Mouse (Mus musculus): ENCODE data around the gene Fam71f2. TPM values are rescaled to one million over a fixed set of nuclear protein-coding genes. Genes with fewer than 3 reads are reported as not detected.
A peak's percentile ranks its signal among the peaks of the same experiment; 100 is the strongest.

Fam71f2 gene
- total and polyA plus RNA-seq, 2 experiments from 2014 or later, result 0.18 TPM; not detected in 1

- 60% methylated on average over 5 of the region's 5 CpGs for whole genome bisulfite sequencing
- Histone ChIP-seq H3K36me3 (replicated peaks; ENCODE audit: control insufficient read depth, insufficient read depth, low read length) (no peaks in the 10 kb centered on the region), H3K27me3 (ENCODE audit: control insufficient read depth, insufficient read depth, low read length) (no peaks in the 10 kb centered on the region), H3K4me2 (ENCODE audit: low read depth, low read length) (no peak overlapping the region), H3K9ac (replicated peaks; ENCODE audit: low read depth, low read length) (no peak overlapping the region), H3K4me1 (ENCODE audit: control insufficient read depth, insufficient read depth) (no peaks in the 10 kb centered on the region), H3K4me3 (ENCODE audit: low read depth, low read length) (no peak overlapping the region), H3K9me3 (replicated peaks; ENCODE audit: control insufficient read depth, low read length) (no peaks in the 10 kb centered on the region), H3K27ac (ENCODE audit: low read depth) (no peak overlapping the region)
- no peak for TF ChIP-seq CTCF (IDR thresholded peaks at IDR 0.05; ENCODE audit: low read depth)
- no peak for TF ChIP-seq EP300 (IDR thresholded peaks at IDR 0.05; ENCODE audit: low read depth)
- DNase-seq (ENCODE audit: low spot score) (no peak), ATAC-seq (ENCODE audit: insufficient read depth, low read depth) (no peak)
Measured at GRCm38 (mm10) chr6:29246585-29246984, 32.8 kb upstream of the Fam71f2 start.

DNA sequence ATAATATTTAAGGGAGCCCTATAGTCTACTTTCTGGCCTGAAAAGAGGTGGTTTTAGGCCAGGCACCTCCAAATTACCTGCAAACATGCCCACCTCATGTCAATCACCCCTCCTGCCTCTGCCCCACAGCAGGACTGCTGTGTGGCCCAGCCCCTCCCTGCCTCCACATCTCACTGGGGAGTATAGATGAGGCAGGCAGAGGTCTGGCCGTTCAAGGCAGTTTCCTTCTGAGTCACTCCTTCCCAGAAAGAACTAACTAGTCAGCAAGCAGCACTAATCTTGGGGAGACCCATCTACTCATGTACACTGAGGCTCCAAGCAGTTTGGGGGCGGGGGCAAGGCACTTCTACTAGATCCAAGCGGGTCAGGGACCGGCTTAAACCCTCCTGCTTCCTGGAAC lies 32.3 kb upstream of the Fam71f2 start:
- whole genome bisulfite sequencing, result 63% methylated on average over 4 of the region's 4 CpGs

GRCm38 (mm10) chr6:29259418-29259817 lies 20.0 kb upstream of the Fam71f2 start:
- Histone ChIP-seq H3K9ac (replicated peaks; ENCODE audit: low read depth, low read length) (no peak overlapping the region), H3K4me2 (ENCODE audit: low read depth, low read length) (no peak overlapping the region), H3K9me3 (replicated peaks; ENCODE audit: control insufficient read depth, low read length) (no peaks in the 10 kb centered on the region), H3K27ac (ENCODE audit: low read depth) (no peak overlapping the region), H3K4me3 (ENCODE audit: low read depth, low read length) (no peak overlapping the region), H3K4me1 (ENCODE audit: control insufficient read depth, insufficient read depth) (no peaks in the 10 kb centered on the region), H3K27me3 (ENCODE audit: control insufficient read depth, insufficient read depth, low read length) (no peaks in the 10 kb centered on the region), H3K36me3 (replicated peaks; ENCODE audit: control insufficient read depth, insufficient read depth, low read length) (no peaks in the 10 kb centered on the region)
- 59% methylated on average over 1 of the region's 1 CpGs for WGBS
- TF ChIP-seq CTCF (IDR thresholded peaks at IDR 0.05; ENCODE audit: low read depth), result no peak
- TF ChIP-seq EP300 (IDR thresholded peaks at IDR 0.05; ENCODE audit: low read depth), result no peak
- DNase-seq (ENCODE audit: low spot score) (no peak), ATAC-seq (ENCODE audit: insufficient read depth, low read depth) (no peak)

More for the DNA sequence above, 32.3 kb upstream of the Fam71f2 start:
- no peaks in the 10 kb centered on the region for H3K27me3 ChIP-seq (ENCODE audit: control insufficient read depth, insufficient read depth, low read length)
- no peak overlapping the region for H3K27ac ChIP-seq (ENCODE audit: low read depth)
- TF ChIP-seq EP300 (IDR thresholded peaks at IDR 0.05; ENCODE audit: low read depth) (no peak), CTCF (IDR thresholded peaks at IDR 0.05; ENCODE audit: low read depth) (no peak)
- H3K9ac ChIP-seq (replicated peaks; ENCODE audit: low read depth, low read length), result no peak overlapping the region
- H3K4me2 ChIP-seq (ENCODE audit: low read depth, low read length), result no peak overlapping the region
- H3K9me3 ChIP-seq (replicated peaks; ENCODE audit: control insufficient read depth, low read length), result no peaks in the 10 kb centered on the region
- H3K4me1 ChIP-seq (ENCODE audit: control insufficient read depth, insufficient read depth), result no peaks in the 10 kb centered on the region
- no peak overlapping the region for H3K4me3 ChIP-seq (ENCODE audit: low read depth, low read length)
- no peaks in the 10 kb centered on the region for H3K36me3 ChIP-seq (replicated peaks; ENCODE audit: control insufficient read depth, insufficient read depth, low read length)
- DNase-seq (ENCODE audit: low spot score) (no peak), ATAC-seq (ENCODE audit: insufficient read depth, low read depth) (no peak)

GRCm38 (mm10) chr6:29261831-29262230 lies 17.6 kb upstream of the Fam71f2 start:
- Histone ChIP-seq H3K27me3 (ENCODE audit: control insufficient read depth, insufficient read depth, low read length) (no peaks in the 10 kb centered on the region), H3K9ac (replicated peaks; ENCODE audit: low read depth, low read length) (no peak overlapping the region), H3K4me3 (ENCODE audit: low read depth, low read length) (no peak overlapping the region), H3K4me2 (ENCODE audit: low read depth, low read length) (no peak overlapping the region), H3K9me3 (replicated peaks; ENCODE audit: control insufficient read depth, low read length) (no peaks in the 10 kb centered on the region), H3K27ac (ENCODE audit: low read depth) (no peak overlapping the region), H3K36me3 (replicated peaks; ENCODE audit: control insufficient read depth, insufficient read depth, low read length) (no peaks in the 10 kb centered on the region), H3K4me1 (ENCODE audit: control insufficient read depth, insufficient read depth) (no peaks in the 10 kb centered on the region)
- TF ChIP-seq CTCF (IDR thresholded peaks at IDR 0.05; ENCODE audit: low read depth) (no peak), EP300 (IDR thresholded peaks at IDR 0.05; ENCODE audit: low read depth) (no peak)
- WGBS, result 60% methylated on average over 5 of the region's 5 CpGs
- DNase-seq (ENCODE audit: low spot score), result no peak
- no peak for ATAC-seq (ENCODE audit: insufficient read depth, low read depth)

- WGBS, result 59% methylated on average over 6 of the region's 6 CpGs
- ATAC-seq (ENCODE audit: insufficient read depth, low read depth) (0 out of 2 replicates have a peak, but pooled peaks have one; percentile 27), DNase-seq (ENCODE audit: low spot score) (no peak)
- no peak overlapping the region for H3K9ac ChIP-seq (replicated peaks; ENCODE audit: low read depth, low read length)
- H3K4me1 ChIP-seq (ENCODE audit: control insufficient read depth, insufficient read depth), result no peaks in the 10 kb centered on the region
- TF ChIP-seq EP300 (IDR thresholded peaks at IDR 0.05; ENCODE audit: low read depth), result no peak
- TF ChIP-seq CTCF (IDR thresholded peaks at IDR 0.05; ENCODE audit: low read depth), result no peak
- no peak overlapping the region for H3K4me2 ChIP-seq (ENCODE audit: low read depth, low read length)
- H3K4me3 ChIP-seq (ENCODE audit: low read depth, low read length), result no peak overlapping the region
- no peaks in the 10 kb centered on the region for H3K36me3 ChIP-seq (replicated peaks; ENCODE audit: control insufficient read depth, insufficient read depth, low read length)
- no peaks in the 10 kb centered on the region for H3K27me3 ChIP-seq (ENCODE audit: control insufficient read depth, insufficient read depth, low read length)
- no peak overlapping the region for H3K27ac ChIP-seq (ENCODE audit: low read depth)
- no peaks in the 10 kb centered on the region for H3K9me3 ChIP-seq (replicated peaks; ENCODE audit: control insufficient read depth, low read length)
Measured at GRCm38 (mm10) chr6:29263650-29264455, 15.5 kb upstream of the Fam71f2 start.

DNA sequence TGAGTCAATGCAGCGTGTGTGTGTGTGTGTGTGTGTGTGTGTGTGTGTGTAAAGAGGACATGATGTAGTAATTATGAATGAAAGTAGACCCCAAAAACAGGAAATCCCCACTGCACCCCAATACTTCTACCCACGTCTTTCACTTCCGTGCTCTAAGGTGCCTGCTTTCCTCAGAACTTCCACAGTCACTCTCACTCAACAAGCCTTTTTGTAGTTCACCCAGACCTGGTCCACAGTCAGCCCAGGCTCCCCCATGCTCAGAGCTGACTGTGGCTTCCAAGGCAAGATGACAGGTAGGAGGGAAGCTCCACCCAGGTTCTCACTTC lies 15.0 kb upstream of the Fam71f2 start:
- Histone ChIP-seq H3K27me3 (ENCODE audit: control insufficient read depth, insufficient read depth, low read length) (no peaks in the 10 kb centered on the region), H3K9me3 (replicated peaks; ENCODE audit: control insufficient read depth, low read length) (no peaks in the 10 kb centered on the region), H3K4me1 (ENCODE audit: control insufficient read depth, insufficient read depth) (no peaks in the 10 kb centered on the region), H3K4me2 (ENCODE audit: low read depth, low read length) (no peak overlapping the region), H3K4me3 (ENCODE audit: low read depth, low read length) (no peak overlapping the region), H3K36me3 (replicated peaks; ENCODE audit: control insufficient read depth, insufficient read depth, low read length) (no peaks in the 10 kb centered on the region), H3K27ac (ENCODE audit: low read depth) (no peak overlapping the region), H3K9ac (replicated peaks; ENCODE audit: low read depth, low read length) (no peak overlapping the region)
- TF ChIP-seq CTCF (IDR thresholded peaks at IDR 0.05; ENCODE audit: low read depth), result no peak
- TF ChIP-seq EP300 (IDR thresholded peaks at IDR 0.05; ENCODE audit: low read depth), result no peak
- no peak for ATAC-seq (ENCODE audit: insufficient read depth, low read depth)
- no peak for DNase-seq (ENCODE audit: low spot score)
- 64% methylated on average over 3 of the region's 3 CpGs for WGBS
